Mouse (Mus musculus): ENCODE measurements around the gene Foxj1. TPM values are rescaled to one million over a fixed set of nuclear protein-coding genes. Genes with fewer than 3 reads are reported as not detected.

Foxj1 gene
- polyA plus RNA-seq, 1 experiment from 2014 or later = 3.8 TPM

DNA sequence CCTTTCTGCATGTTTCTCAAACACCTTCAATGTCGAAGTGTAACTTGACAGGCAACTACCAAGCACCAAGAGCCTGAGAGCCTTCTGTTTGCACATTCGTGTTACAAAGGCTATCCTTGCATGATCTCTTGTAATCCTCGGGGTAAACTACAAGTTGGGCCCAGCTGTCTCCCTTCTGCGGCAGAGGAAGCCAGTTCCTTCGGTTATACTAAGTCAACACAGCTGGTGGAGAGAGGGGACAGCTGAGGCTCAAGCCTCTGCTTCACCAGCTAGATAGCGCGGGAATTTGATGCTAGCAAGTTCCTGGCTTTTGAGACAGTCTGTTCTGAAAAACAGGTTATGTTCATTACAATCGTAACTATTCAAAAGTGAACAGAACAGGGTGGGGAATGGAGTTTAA lies 22.8 kb downstream of the Foxj1 start:
- Histone ChIP-seq H3K4me2 (no peak overlapping the region), H3K27me3 (ENCODE audit: control insufficient read depth, insufficient read depth, low read length) (no peaks in the 10 kb centered on the region), H3K27ac (ENCODE audit: low read depth, low read length) (no peak overlapping the region), H3K9me3 (ENCODE audit: control insufficient read depth, low read length) (no peaks in the 10 kb centered on the region), H3K36me3 (ENCODE audit: control insufficient read depth, insufficient read depth, low read length) (no peaks in the 10 kb centered on the region), H3K9ac (ENCODE audit: low read length) (no peak overlapping the region), H3K4me3 (ENCODE audit: low read depth, low read length) (no peak overlapping the region), H3K4me1 (ENCODE audit: control insufficient read depth, insufficient read depth, low read length) (peaks cover 5% of the 10 kb centered on the region)
- DNase-seq (ENCODE audit: low spot score, missing footprints) (peak; percentile 85), ATAC-seq (ENCODE audit: low FRiP score) (peak; percentile 59; the same call in 1 of the 2 replicates)
- 63% methylated on average over 8 of the region's 8 CpGs for WGBS

- 64% methylated on average over 8 of the region's 8 CpGs for WGBS
- no peak for DNase-seq (ENCODE audit: low spot score, missing footprints)
These were observed 24.0 kb downstream of the Foxj1 start for GRCm38 (mm10) chr11:116311169-116311568.

DNA sequence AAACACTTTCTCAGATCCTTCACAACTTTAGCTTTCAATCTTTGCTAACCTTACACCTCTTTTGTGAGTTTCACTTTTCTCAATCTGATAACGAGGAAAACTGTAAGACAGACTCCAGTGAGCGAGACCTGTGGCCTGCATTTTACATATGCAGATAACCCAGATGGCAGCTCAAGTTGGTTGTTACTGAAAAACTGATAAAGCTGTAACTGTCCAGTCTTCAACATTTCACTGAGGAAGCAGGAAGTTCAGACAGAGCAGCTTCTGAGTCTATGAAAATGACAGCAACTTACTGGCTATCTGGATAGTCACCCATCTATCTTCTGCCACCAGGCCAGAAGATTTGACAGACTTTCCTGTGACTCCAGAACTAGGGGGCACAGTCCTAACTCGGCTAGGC lies 25.6 kb downstream of the Foxj1 start:
- Histone ChIP-seq H3K27ac (ENCODE audit: low read depth, low read length) (no peak overlapping the region), H3K4me1 (ENCODE audit: control insufficient read depth, insufficient read depth, low read length) (peaks cover 6% of the 10 kb centered on the region; the same call in 1 of the 2 replicates), H3K36me3 (ENCODE audit: control insufficient read depth, insufficient read depth, low read length) (peaks cover 1% of the 10 kb centered on the region; the same call in 1 of the 2 replicates), H3K27me3 (ENCODE audit: control insufficient read depth, insufficient read depth, low read length) (no peaks in the 10 kb centered on the region), H3K9me3 (ENCODE audit: control insufficient read depth, low read length) (no peaks in the 10 kb centered on the region), H3K4me2 (no peak overlapping the region), H3K4me3 (ENCODE audit: low read depth, low read length) (no peak overlapping the region), H3K9ac (ENCODE audit: low read length) (no peak overlapping the region)
- WGBS = 84% methylated on average over 3 of the region's 3 CpGs
- ATAC-seq (ENCODE audit: low FRiP score) (no peak), DNase-seq (ENCODE audit: low spot score, missing footprints) (no peak)

More at GRCm38 (mm10) chr11:116311169-116311568, 24.0 kb downstream of the Foxj1 start:
- Histone ChIP-seq H3K9me3 (ENCODE audit: control insufficient read depth, low read length) (no peaks in the 10 kb centered on the region), H3K36me3 (ENCODE audit: control insufficient read depth, insufficient read depth, low read length) (no peaks in the 10 kb centered on the region), H3K27ac (ENCODE audit: low read depth, low read length) (no peak overlapping the region), H3K4me3 (ENCODE audit: low read depth, low read length) (no peak overlapping the region), H3K27me3 (ENCODE audit: control insufficient read depth, insufficient read depth, low read length) (no peaks in the 10 kb centered on the region), H3K4me1 (ENCODE audit: control insufficient read depth, insufficient read depth, low read length) (peaks cover 5% of the 10 kb centered on the region), H3K9ac (ENCODE audit: low read length) (no peak overlapping the region), H3K4me2 (no peak overlapping the region)
- no peak for ATAC-seq (ENCODE audit: low FRiP score)

DNA sequence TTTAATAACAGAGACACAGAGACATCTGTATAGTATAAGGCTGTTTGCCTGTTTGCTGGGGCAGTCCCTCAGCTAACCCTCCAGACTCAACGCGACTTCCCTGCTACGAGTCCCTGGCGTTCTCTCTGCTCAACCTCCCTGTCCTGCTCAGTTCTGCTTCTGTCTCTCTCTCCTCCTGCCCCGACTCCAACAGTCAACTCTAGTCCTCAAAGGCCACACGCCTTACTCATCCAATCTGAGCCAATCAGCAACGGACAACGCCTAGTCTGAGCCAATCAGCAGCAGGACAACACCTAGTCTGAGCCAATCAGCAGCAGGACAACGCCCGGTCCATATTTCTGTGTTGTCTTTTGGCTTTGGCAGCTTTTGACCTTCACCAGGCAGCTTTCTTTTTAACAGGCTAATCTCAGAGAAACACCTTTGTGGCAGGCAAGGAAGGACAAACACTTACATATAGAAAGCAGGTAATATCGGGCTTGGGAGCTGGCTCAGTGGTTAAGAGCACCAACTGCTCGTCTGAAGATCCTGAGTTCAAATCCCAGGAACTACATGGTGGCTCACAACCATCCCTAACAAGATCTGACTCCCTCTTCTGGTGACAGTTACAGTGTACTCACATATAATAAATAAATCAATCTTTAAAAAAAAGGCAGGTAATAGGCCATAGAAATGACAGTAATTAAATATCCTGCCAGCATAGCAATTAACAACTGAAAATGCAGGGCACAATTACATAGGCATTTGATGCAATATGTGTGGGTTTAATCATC lies 27.3 kb downstream of the Foxj1 start:
- DNase-seq (ENCODE audit: low spot score, missing footprints) (no peak), ATAC-seq (ENCODE audit: low FRiP score) (no peak)
- WGBS = 93% methylated on average over 12 of the region's 12 CpGs
- H3K9me3 ChIP-seq (ENCODE audit: control insufficient read depth, low read length) = no peaks in the 10 kb centered on the region
- H3K27me3 ChIP-seq (ENCODE audit: control insufficient read depth, insufficient read depth, low read length) = no peaks in the 10 kb centered on the region
- H3K4me3 ChIP-seq (ENCODE audit: low read depth, low read length) = no peak overlapping the region
- peaks cover 8% of the 10 kb centered on the region; the same call in 1 of the 2 replicates for H3K36me3 ChIP-seq (ENCODE audit: control insufficient read depth, insufficient read depth, low read length)
- H3K4me2 ChIP-seq = no peak overlapping the region
- H3K9ac ChIP-seq (ENCODE audit: low read length) = no peak overlapping the region
- H3K27ac ChIP-seq (ENCODE audit: low read depth, low read length) = no peak overlapping the region
- peaks cover 6% of the 10 kb centered on the region; the same call in 1 of the 2 replicates for H3K4me1 ChIP-seq (ENCODE audit: control insufficient read depth, insufficient read depth, low read length)

- 85% methylated on average over 10 of the region's 10 CpGs for WGBS
- Histone ChIP-seq H3K9ac (ENCODE audit: low read length) (peak within 1 kb of the TSS; percentile 78), H3K9me3 (ENCODE audit: control insufficient read depth, low read length) (no peaks in the 10 kb centered on the region), H3K36me3 (ENCODE audit: control insufficient read depth, insufficient read depth, low read length) (peaks cover 8% of the 10 kb centered on the region), H3K27ac (ENCODE audit: low read depth, low read length) (no peak within 1 kb of the TSS), H3K4me2 (peak within 1 kb of the TSS; percentile 78), H3K27me3 (ENCODE audit: control insufficient read depth, insufficient read depth, low read length) (no peaks in the 10 kb centered on the region), H3K4me1 (ENCODE audit: control insufficient read depth, insufficient read depth, low read length) (peaks cover 6% of the 10 kb centered on the region; the same call in 1 of the 2 replicates), H3K4me3 (ENCODE audit: low read depth, low read length) (peak within 1 kb of the TSS; percentile 75)
- ATAC-seq (ENCODE audit: low FRiP score) = peak; percentile 28; the same call in 1 of the 2 replicates
- DNase-seq (ENCODE audit: low spot score, missing footprints) = no peak
These were observed 28.0 kb downstream of the Foxj1 start, which contains the start of gene Exoc7 for GRCm38 (mm10) chr11:116307019-116307725. Exoc7 (minus strand) TSS chr11:116307233.

DNA sequence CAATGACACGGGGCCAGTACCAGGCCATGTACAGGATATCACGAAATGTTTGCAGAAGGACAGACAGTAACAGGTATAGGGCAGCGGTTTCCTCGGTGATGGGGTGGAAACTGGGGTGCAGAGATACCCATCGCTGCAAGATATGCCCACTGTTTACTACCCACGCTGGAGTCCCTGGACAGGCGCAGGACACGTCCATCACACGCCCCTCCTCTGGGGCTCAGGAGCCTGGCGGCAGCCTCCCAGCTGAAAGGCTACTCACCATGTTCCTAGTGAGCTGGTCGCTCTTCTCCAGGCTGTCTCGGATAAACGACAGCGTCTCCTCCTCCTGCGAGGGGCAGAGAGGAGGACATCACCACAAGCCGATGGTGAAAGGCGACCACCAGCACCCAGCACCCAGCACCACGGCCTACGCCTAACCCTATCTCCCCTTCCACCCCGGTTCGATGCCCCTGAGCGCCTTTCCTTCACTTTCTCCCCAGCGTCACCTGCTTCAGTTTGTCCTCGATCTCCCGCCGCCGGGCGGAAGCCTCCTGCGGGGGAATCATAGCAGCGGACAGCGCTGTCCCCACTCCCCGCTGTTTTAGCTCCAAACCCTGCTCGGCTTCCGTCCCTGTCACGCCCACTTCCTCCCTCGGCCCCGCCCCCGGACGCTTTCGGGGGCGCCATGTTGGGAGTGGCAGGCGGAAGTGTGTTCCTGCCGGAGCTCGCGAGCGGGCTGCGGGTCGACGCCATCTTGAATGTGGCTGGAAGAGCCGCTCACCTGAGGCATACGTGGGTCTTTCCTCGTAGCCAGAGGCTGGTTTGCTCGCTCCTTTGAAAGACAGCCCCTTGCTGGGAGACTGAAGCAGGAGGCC lies 28.8 kb downstream of the Foxj1 start:
- DNase-seq (ENCODE audit: low spot score, missing footprints) = peak; percentile 100
- 3% methylated on average over 53 of the region's 53 CpGs for WGBS
- no peak overlapping the region for H3K27ac ChIP-seq (ENCODE audit: low read depth, low read length)

GRCm38 (mm10) chr11:116305423-116305822 lies 29.8 kb downstream of the Foxj1 start:
- Histone ChIP-seq H3K4me1 (ENCODE audit: control insufficient read depth, insufficient read depth, low read length) (peaks cover 6% of the 10 kb centered on the region; the same call in 1 of the 2 replicates), H3K4me2 (peak overlapping the region; percentile 78), H3K9ac (ENCODE audit: low read length) (no peak overlapping the region), H3K27me3 (ENCODE audit: control insufficient read depth, insufficient read depth, low read length) (no peaks in the 10 kb centered on the region), H3K27ac (ENCODE audit: low read depth, low read length) (no peak overlapping the region), H3K36me3 (ENCODE audit: control insufficient read depth, insufficient read depth, low read length) (peaks cover 14% of the 10 kb centered on the region), H3K4me3 (ENCODE audit: low read depth, low read length) (no peak overlapping the region; the same call in 1 of the 2 replicates), H3K9me3 (ENCODE audit: control insufficient read depth, low read length) (no peaks in the 10 kb centered on the region)
- WGBS = 100% methylated on average over 2 of the region's 2 CpGs
- ATAC-seq (ENCODE audit: low FRiP score) (no peak), DNase-seq (ENCODE audit: low spot score, missing footprints) (no peak)

More for the DNA sequence above, 28.8 kb downstream of the Foxj1 start:
- Histone ChIP-seq H3K36me3 (ENCODE audit: control insufficient read depth, insufficient read depth, low read length) (peaks cover 11% of the 10 kb centered on the region), H3K9ac (ENCODE audit: low read length) (peak overlapping the region; percentile 78), H3K27me3 (ENCODE audit: control insufficient read depth, insufficient read depth, low read length) (no peaks in the 10 kb centered on the region), H3K4me1 (ENCODE audit: control insufficient read depth, insufficient read depth, low read length) (peaks cover 6% of the 10 kb centered on the region; the same call in 1 of the 2 replicates), H3K4me2 (peak overlapping the region; percentile 78), H3K9me3 (ENCODE audit: control insufficient read depth, low read length) (no peaks in the 10 kb centered on the region), H3K4me3 (ENCODE audit: low read depth, low read length) (peak overlapping the region; percentile 75)
- peak; percentile 96 for ATAC-seq (ENCODE audit: low FRiP score)

DNA sequence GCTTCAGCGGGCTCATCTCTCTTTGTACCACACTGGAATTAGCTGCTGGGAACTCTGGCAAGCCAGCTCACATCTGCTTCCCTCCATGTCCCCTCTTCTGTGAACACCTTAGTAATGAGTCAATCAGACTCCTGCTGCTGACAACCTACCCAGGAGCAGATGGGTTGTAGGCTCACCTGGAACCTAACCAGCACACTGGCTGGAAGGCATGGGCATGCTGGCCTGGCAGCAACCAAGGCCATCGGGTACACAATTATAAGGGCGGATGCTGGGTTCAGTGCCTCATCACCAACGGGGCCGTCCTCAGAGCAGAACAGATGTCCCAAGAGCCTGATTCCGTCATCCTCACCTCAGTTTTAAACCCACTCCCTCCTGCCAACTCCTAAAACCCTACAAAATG lies 36.6 kb downstream of the Foxj1 start:
- H3K36me3 ChIP-seq (ENCODE audit: control insufficient read depth, insufficient read depth, low read length) = peaks cover 9% of the 10 kb centered on the region
- H3K4me3 ChIP-seq (ENCODE audit: low read depth, low read length) = no peak overlapping the region
- ATAC-seq (ENCODE audit: low FRiP score) = no peak
- H3K4me1 ChIP-seq (ENCODE audit: control insufficient read depth, insufficient read depth, low read length) = no peaks in the 10 kb centered on the region
- no peak for DNase-seq (ENCODE audit: low spot score, missing footprints)
- H3K4me2 ChIP-seq = no peak overlapping the region
- H3K9me3 ChIP-seq (ENCODE audit: control insufficient read depth, low read length) = no peaks in the 10 kb centered on the region
- H3K27me3 ChIP-seq (ENCODE audit: control insufficient read depth, insufficient read depth, low read length) = no peaks in the 10 kb centered on the region
- H3K27ac ChIP-seq (ENCODE audit: low read depth, low read length) = no peak overlapping the region
- 88% methylated on average over 6 of the region's 6 CpGs for WGBS
- H3K9ac ChIP-seq (ENCODE audit: low read length) = no peak overlapping the region

Data from midbrain, embryonic 11.5 days (tissue).